Mouse (Mus musculus): ENCODE measurements around the gene Gm49027. TPM values are rescaled to one million over a fixed set of nuclear protein-coding genes. Genes with fewer than 3 reads are reported as not detected.

Gene Gm49027
- total and polyA plus RNA-seq, 3 experiments: 0.38 TPM; not detected in 2

- TF ChIP-seq PAX5 (IDR thresholded peaks at IDR 0.05; ENCODE audit: low read length) (no peak), JUN (IDR thresholded peaks at IDR 0.05; ENCODE audit: insufficient read depth, low read depth, low read length) (no peak), TCF12 (IDR thresholded peaks at IDR 0.05; ENCODE audit: low read depth, low read length) (peak; percentile 60; the same call in 1 of the 2 replicates), MAFK (IDR thresholded peaks at IDR 0.05; ENCODE audit: insufficient replicate concordance, low read length) (no peak), MAZ (IDR thresholded peaks at IDR 0.05; ENCODE audit: low read depth, low read length) (no peak), ZKSCAN1 (IDR thresholded peaks at IDR 0.05; ENCODE audit: borderline replicate concordance, low read depth, low read length) (no peak), ZMIZ1 (IDR thresholded peaks at IDR 0.05; ENCODE audit: low read depth, low read length) (peak; percentile 93), MEF2A (IDR thresholded peaks at IDR 0.05; ENCODE audit: borderline replicate concordance, low read depth, low read length) (peak; percentile 8; the same call in 1 of the 2 replicates), TBP (conservative IDR thresholded peaks at IDR 0.05; ENCODE audit: low read depth, low read length) (no peak), CHD2 (IDR thresholded peaks at IDR 0.05; ENCODE audit: low read length) (no peak), NELFE (IDR thresholded peaks at IDR 0.05; ENCODE audit: low read depth, low read length) (peak; percentile 96), KAT2A (IDR thresholded peaks at IDR 0.05; ENCODE audit: insufficient replicate concordance, low read length) (no peak), MAX (IDR thresholded peaks at IDR 0.05; ENCODE audit: low read length) (peak; percentile 45), POLR2AphosphoS2 (IDR thresholded peaks at IDR 0.05; ENCODE audit: low read depth, low read length) (peak; percentile 81; the same call in 1 of the 2 replicates), ZNF384 (IDR thresholded peaks at IDR 0.05; ENCODE audit: low read depth, low read length) (no peak), ETS1 (conservative IDR thresholded peaks at IDR 0.05; ENCODE audit: low read depth, low read length) (no peak), BHLHE40 (IDR thresholded peaks at IDR 0.05; ENCODE audit: low read depth, low read length) (peak; percentile 52), RCOR1 (conservative IDR thresholded peaks at IDR 0.05; ENCODE audit: low read depth, low read length) (no peak), SMC3 (IDR thresholded peaks at IDR 0.05; ENCODE audit: low read depth, low read length) (no peak)
Measured at GRCm38 (mm10) chr5:123523692-123524392, 1.4 kb downstream of the Gm49027 start, which contains the start of gene Diablo (continued).

DNA sequence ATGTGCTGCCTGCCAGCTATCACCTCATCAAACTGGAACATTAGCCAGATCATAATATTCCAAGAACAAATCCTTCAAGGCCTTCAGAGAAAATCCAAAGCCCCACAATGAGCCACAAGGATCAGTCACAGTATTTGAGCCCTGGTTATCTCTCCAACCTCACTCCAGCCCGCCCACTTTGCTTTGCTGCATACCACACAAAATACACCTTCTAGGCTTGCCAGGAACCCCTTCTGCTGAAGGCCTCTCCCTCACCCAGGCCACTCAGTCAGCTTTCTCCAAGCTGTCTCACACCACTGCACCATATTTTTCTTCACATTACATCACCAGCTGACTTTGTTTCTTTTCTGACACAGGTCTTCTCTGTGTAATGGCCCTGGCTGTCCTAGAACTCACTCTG is 3.1 kb downstream of the Gm49027 start:
- H3K27me3 ChIP-seq (replicated peaks): no peaks in the 10 kb centered on the region

More for the DNA sequence above, 3.1 kb downstream of the Gm49027 start:
- dilution Hi-C loops (cut with MboI; ENCODE audit: extremely low pct_ligation_motif_present, extremely low pct_unique_long_range_greater_than_20kb, low sequenced_read_pairs) (no loop called here), in situ Hi-C loops (cut with MboI; ENCODE audit: low pct_ligation_motif_present, low pct_unique_long_range_greater_than_20kb, low sequenced_read_pairs) (no loop called here)
- Histone ChIP-seq H3K79me2 (replicated peaks; ENCODE audit: control insufficient read depth, extremely low read depth, insufficient read depth, poor library complexity, severe bottlenecking) (no peaks in the 10 kb centered on the region; the same call in none of the 2 replicates), H3K4me2 (ENCODE audit: insufficient read depth, low read depth, poor library complexity, severe bottlenecking) (no peak overlapping the region), H3K4me1 (ENCODE audit: control insufficient read depth in 1 of 2, insufficient read depth in 2 of 2) (peaks cover 3 to 22% of the 10 kb centered on the region in 2 experiments), H3K27ac (ENCODE audit: insufficient read depth, low read depth) (no peak overlapping the region), H3K9me3 (replicated peaks; ENCODE audit: low read length) (no peaks in the 10 kb centered on the region), H3K4me3 (replicated peaks in 1 of 3; ENCODE audit: low read depth in 2 of 3, low read length in 2 of 3, poor library complexity in 1 of 3) (no peak overlapping the region), H3K9ac (ENCODE audit: insufficient read depth, low read depth) (no peak overlapping the region), H3K36me3 (replicated peaks in 1 of 2; ENCODE audit: control insufficient read depth in 1 of 2, insufficient read depth in 1 of 2, low read length in 1 of 2) (peaks cover 9 to 62% of the 10 kb centered on the region in 2 experiments)
- DNase-seq (ENCODE audit: extremely low read depth): no peak
- TF ChIP-seq MAFK (IDR thresholded peaks at IDR 0.05; ENCODE audit: insufficient replicate concordance, low read length) (no peak), EP300 (IDR thresholded peaks at IDR 0.05; ENCODE audit: low read length) (no peak), SMC3 (IDR thresholded peaks at IDR 0.05; ENCODE audit: low read depth, low read length) (no peak), UBTF (IDR thresholded peaks at IDR 0.05; ENCODE audit: low read depth, low read length) (no peak)
